Mouse (Mus musculus) urinary bladder, adult 18-20 months (tissue): ENCODE measurements around the gene Klf15.

Experiments
- DNase-seq, 2 experiments: peaks; one replicate each; pipeline ENCODE4 v3.0.0; 2022; ENCODE audit warnings: low spot score in 2 of 2, mixed read lengths in 2 of 2

The Klf15 gene

DNA sequence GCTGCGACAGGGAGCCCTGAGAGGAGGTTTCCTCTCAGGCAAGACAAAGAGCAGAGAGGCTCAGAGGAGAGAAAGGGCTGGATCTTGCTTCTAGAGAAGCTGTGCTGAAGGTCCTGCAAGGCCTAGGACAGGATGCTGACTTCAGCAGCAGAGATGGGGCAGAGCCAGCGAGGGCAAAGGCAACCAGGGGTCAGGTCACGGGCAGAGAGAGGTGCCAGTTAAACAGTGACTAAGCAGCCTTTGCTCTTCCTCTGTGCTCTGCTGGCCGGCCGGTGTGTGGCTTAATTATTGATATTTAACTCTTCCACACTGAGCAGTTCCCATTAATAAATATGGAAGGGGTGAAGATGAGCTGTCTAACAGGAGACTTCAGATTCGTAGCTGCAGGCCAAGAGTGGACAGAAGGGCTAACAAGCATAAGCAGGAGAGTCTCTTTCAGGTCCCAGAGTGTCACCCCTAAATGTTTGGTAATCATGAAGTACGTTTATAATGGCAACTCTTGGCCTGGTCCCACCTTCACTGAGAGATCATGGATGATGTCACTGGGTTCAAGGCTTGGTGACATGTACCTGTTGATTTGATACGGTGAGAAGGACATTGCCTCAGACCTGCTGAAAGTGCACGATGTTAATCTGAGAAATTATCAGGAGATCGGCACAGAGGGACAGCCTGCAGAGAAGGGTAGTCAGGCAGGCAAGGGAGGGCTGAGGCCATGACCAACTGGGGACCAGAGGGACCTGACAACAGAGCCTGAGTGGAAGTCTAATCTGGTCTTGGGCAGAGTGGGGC, 29.8 kb downstream of the Klf15 start:
- no peak for DNase-seq

DNA sequence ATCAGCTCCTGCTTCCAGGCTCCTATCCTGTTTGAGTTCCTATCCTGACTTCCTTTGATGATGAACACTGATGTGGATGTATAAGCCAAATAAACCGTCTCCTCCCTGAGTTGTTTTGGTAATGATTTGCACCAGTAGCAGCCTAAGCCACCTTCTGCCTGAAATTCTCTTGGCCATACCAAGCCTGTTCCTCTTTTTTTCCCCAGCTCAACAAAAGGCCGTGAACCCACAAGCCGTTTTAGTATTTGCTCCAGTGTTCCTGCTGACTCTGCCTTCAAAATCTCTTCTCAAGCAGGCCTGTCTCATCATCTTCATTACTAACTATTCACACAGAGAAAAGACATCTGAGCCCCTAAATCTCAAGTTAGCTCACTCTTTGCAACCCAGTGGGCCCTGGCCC, 31.8 kb downstream of the Klf15 start:
- DNase-seq, result no peak

- DNase-seq, result no peak
Measured at GRCm38 (mm10) chr6:90494566-90494965, 32.2 kb downstream of the Klf15 start.

DNA sequence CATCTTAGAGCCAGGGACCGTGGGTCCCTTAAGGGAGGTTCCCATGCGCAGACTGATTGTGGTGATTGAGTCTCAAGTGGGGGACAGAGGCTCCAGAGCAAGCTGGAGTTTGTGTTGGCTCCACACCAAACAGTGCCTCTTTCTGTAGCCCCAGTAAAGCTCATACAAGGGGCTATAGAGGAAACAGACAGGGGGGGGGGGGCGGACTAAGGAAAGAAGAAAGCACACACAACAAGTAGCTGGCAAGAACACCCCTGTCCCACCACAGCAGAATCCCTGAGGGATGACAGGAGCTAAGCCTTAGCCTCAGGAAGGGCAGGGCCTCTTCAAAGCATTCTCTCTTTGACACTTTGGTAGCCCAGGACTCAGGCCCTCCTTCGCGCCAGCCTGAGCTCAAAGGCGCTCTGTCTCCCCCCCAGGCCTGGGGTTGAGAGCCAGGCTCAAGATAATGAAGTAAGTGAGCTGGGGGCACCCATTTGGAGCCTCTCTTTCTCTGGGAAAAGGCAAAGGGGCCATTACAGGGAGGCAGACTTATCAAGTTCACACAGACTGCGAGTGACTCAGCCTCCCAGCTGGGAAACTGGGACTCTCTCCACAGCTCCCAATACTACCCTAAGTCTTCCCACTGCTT, 33.0 kb downstream of the Klf15 start:
- DNase-seq, result no peak

DNA sequence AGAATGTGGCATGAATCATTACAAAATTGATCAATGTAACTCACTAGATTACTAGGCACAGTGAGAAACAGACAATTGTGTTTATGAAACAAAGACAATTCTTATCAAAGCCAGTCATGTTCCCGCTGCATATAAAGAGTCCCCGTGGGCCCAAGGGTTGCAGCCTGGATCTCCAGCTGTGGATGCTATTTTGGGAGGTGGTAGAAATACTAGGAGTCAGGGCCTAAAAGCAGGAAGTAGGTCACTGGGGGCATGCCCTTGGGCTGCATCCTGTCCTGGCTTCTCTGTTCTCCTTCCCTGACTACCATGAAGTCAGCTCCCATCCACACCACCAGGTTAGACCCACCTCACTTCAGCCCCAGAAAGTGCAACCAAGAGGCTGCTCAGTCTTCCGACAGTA, 33.8 kb downstream of the Klf15 start:
- DNase-seq, result no peak

DNA sequence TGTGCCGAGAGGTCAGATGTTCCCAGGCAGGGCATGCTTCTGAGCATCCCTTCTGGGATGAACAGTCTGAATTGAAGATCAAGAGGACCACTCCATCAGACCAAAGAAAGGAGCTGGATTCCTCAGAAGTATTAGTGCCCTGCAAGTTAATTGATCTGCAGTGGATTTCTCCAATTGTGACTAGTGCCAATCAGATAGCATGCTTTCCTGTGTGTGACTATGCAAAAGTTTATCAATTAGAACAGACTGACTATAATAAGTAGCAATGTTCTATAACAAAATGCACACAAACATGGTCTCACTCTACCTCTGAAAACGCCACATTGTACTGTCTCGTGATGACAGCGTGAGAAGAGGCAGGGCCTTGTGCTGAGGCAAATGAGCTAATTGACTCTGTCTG, 37.1 kb downstream of the Klf15 start:
- no peak for DNase-seq

DNA sequence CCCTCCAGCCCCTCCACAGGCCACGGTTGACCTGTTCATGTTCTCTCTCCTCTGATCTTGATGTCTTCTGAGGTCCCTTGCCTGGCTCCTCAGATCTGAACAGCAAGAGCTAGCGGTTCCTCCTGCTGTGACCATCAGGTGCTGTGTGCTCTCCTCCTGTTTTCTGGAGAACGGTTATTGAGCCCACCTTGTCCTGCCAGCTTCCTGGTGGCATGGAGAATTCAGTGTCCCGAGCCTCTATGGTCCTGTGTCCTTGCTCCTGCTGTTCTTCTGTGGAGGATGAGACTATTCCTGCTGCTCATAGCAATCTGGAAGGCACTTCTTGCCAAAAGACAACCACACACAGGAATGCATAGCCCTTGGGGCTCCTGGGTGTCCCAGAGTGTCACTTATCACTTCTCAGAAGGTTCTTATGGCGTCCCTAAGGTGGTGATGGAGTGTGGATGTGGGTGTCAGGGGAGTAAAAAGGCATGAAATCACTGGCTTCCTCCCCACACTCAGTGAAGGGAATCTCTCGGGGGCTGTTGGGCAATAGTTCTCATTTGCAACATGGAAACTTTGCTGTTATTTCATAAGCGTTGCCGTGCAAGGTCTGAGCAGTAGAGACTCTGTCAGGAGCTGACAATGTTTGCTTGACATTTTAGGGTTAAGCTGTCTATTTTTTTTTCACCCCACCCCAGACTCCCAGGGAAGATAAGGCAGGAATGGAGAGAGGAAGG, 39.0 kb downstream of the Klf15 start:
- no peak for DNase-seq

DNA sequence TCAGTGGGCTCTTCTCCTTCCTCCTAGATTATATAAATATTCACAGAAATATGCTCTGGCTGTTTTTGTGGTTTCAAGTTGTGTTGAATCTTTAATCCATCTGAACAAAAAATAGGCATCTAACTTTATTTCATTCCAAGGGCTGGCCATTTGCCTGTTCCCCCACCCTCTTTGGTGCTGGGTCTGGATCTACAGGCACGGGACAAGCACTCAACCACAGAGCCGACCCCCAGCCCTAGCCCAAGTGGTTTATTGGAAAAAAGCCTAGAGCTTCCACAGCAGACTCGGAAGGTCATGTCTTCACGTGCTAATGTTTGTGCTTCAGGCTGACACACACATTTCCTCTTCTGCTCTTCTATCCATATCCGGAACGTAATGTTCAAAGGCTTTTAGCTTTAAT, 43.5 kb downstream of the Klf15 start:
- DNase-seq, result no peak

GRCm38 (mm10) chr6:90506673-90507311, 44.4 kb downstream of the Klf15 start:
- peak; percentile 36 to 64 for DNase-seq

DNA sequence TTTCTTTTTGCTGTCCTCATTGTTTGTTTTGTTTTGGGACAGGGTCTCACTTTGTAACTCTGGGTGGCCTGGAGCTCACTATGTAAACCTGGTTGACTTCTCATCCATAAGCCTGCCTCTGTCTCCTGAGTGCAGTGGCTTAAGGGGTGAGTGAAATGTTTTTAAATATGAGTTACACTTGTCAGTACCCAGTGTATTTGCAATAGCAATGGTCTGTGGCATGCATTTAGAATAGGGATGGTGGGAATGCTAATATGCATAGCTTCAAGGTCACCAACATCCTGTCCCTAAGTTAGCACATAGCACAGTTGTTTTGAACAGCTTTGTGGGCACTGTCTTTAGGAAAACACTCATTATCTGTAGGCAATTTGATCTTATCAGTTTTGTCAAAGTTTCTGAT, 45.1 kb downstream of the Klf15 start:
- DNase-seq, result no peak

DNA sequence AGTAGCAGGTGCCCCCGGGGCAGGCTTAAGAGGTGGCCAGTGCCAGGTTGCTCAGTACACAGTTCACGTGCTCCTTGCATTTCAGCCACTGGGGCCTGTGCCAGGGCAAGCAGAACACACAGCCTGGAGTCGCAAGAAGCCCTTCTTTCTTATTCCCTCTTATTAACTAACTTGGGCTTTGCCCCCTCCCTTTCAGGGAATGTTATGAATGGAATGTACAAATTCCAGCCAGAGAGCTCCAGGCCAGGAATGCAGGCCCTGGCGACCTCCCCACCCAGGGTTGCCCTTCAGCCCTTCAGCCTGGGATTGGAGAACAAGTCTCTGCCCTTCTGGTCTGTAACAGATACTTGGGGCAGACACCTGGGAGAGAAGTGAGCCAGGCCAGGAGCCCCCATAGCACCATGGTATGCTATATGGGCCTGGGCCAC, 45.8 kb downstream of the Klf15 start:
- no peak for DNase-seq

GRCm38 (mm10) chr6:90509085-90509484, 46.7 kb downstream of the Klf15 start:
- DNase-seq, result peak in 1 of 2 experiments; percentile 54

DNA sequence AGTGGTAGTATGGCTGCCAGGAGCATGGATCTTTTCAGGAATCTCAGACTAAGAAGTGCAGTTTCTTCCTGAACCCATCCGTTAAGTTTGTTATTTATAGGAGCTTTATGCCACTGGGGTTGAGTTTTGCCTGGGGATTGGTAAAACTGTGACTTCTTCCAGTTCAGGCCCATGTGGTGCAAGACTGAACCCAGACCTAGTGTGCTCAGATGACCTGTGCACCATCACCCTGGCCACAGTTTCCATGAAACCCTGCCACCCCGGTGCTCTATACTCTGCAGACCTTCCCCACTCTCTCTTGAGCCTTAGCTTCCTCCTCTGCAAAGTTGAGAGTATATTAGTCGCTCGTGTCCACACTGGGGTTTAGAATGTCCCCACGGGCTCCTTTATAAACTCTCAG, 50.0 kb downstream of the Klf15 start:
- DNase-seq, result no peak

- DNase-seq, result no peak
Measured at GRCm38 (mm10) chr6:90513074-90513856, 50.9 kb downstream of the Klf15 start.

DNA sequence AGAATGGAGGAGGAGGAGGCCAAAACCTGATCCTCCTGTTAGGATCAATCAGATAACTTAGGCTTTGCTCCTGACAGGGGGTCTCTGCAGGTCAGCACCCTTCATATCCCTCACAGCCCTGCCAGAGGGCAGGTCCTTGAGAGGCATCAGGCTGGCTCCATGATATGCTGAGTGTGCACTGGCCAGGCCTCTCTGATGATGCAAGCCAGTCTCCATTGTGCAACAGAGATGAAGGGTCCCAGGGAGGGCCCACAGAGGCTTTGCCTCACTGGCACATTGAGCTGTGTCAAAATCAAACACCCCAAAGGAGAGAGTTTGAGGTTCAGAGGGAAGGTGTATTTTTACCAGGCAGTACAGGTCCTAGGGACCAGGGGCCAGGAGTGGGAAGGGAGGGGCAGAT, 52.0 kb downstream of the Klf15 start:
- no peak for DNase-seq

GRCm38 (mm10) chr6:90514883-90515405, 52.6 kb downstream of the Klf15 start:
- peak; percentile 69 to 89 for DNase-seq

- DNase-seq, result no peak
Measured at GRCm38 (mm10) chr6:90518892-90519291, 56.5 kb downstream of the Klf15 start.

GRCm38 (mm10) chr6:90519375-90519774, 57.0 kb downstream of the Klf15 start:
- no peak for DNase-seq
